ENCODE assay signal across 8 mouse cellular contexts in the genomic region with DNA sequence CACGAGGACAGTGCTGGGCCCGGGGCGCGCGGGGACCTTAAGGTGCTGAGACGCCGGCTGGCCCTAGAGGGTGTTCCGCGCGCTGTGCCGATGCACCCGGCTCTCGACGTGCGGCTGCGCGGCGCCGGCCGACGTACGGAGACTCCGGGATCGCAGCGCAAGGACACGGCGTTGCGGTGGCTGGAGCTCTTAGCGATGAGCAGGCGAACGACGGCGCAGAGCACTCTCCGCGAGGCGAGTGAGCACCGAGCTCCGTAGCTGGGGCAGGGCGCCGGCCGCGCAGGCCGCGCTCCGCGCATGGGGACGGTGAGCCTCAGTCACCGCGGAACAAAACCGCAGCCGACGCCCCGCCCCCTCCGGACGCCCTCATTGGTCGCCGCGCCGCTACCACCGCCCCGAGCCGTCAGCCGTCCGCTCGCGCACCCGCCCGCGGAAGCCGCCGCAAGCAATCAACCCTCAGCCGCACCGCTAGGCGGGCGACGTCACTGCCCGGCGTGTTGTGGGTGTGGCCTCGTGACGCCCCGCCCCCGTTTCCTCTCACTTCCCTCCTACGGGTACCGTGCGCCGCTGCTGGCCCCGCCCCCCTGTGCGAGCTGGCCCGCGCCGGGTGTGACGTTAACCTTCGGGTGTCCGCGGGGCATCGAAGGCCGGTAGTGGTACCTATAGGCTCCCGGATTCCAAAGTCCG. TPM values are rescaled to one million over a fixed set of nuclear protein-coding genes. Genes with fewer than 3 reads are reported as not detected.
A peak's percentile ranks its signal among the peaks of the same experiment; 100 is the strongest.
DNase-seq lines count a peak whose midpoint lies in the region; ATAC-seq and TF ChIP-seq lines count a peak whose summit lies in the region.

A gene (minus strand): TSS at position 335 of the 687 bp plus-strand sequence.
A gene (plus strand): TSS at position 625 of the 687 bp plus-strand sequence.

- peak within 1 kb of the TSS; percentile 66 for H3K27ac ChIP-seq in ES-Bruce4 (ENCODE audit: insufficient read depth, low read length)
- peak within 1 kb of the TSS; percentile 92 for H3K27ac ChIP-seq in forebrain, embryonic 12.5 days
- H3K27ac ChIP-seq in heart, postnatal 0 days (ENCODE audit: low read depth), result peak within 1 kb of the TSS; percentile 94
- H3K27ac ChIP-seq in liver, embryonic 16.5 days (ENCODE audit: low read length), result peak within 1 kb of the TSS; percentile 85
- H3K27ac ChIP-seq in neural tube, embryonic 12.5 days, result peak within 1 kb of the TSS; percentile 82
- peak within 1 kb of the TSS; percentile 95 for H3K27ac ChIP-seq in stomach, postnatal 0 days (replicated peaks)

- peak; percentile 96 for ATAC-seq in forebrain, embryonic 12.5 days (ENCODE audit: low FRiP score)
- ATAC-seq in heart, postnatal 0 days (ENCODE audit: insufficient read depth, low read depth), result peak; percentile 96
- peak; percentile 94 for ATAC-seq in liver, embryonic 16.5 days (ENCODE audit: low read depth)
- peak; percentile 96 for ATAC-seq in neural tube, embryonic 12.5 days (ENCODE audit: low FRiP score, low read depth)
- peak; percentile 98 for ATAC-seq in stomach, postnatal 0 days (ENCODE audit: low FRiP score, low TSS enrichment)

- no peaks in the 10 kb centered on the region for H3K9me3 ChIP-seq in ES-Bruce4 (replicated peaks; ENCODE audit: control insufficient read depth, insufficient read depth, low read length, poor library complexity, severe bottlenecking)
- H3K9me3 ChIP-seq in forebrain, embryonic 12.5 days, result no peaks in the 10 kb centered on the region
- no peaks in the 10 kb centered on the region for H3K9me3 ChIP-seq in heart, postnatal 0 days (replicated peaks; ENCODE audit: control insufficient read depth, low read length)
- H3K9me3 ChIP-seq in liver, embryonic 16.5 days (replicated peaks; ENCODE audit: control insufficient read depth, low read length), result no peaks in the 10 kb centered on the region
- H3K9me3 ChIP-seq in neural tube, embryonic 12.5 days, result no peaks in the 10 kb centered on the region
- no peaks in the 10 kb centered on the region for H3K9me3 ChIP-seq in stomach, postnatal 0 days (ENCODE audit: control insufficient read depth, low read length)

- H3K9ac ChIP-seq in ES-Bruce4 (ENCODE audit: low read depth, poor library complexity, severe bottlenecking), result peak within 1 kb of the TSS; percentile 84
- H3K9ac ChIP-seq in forebrain, embryonic 12.5 days, result peak within 1 kb of the TSS; percentile 83
- H3K9ac ChIP-seq in heart, postnatal 0 days (replicated peaks; ENCODE audit: low read depth, low read length), result peak within 1 kb of the TSS; percentile 79
- peak within 1 kb of the TSS; percentile 79 for H3K9ac ChIP-seq in liver, embryonic 16.5 days (ENCODE audit: low read depth, low read length)
- H3K9ac ChIP-seq in neural tube, embryonic 12.5 days, result peak within 1 kb of the TSS; percentile 61
- peak within 1 kb of the TSS; percentile 80 for H3K9ac ChIP-seq in stomach, postnatal 0 days (ENCODE audit: low read length)

- peak; percentile 96 for DNase-seq in c-Kit-positive CD71-positive TER-119-positive erythroid progenitor cells, embryonic 14.5 days (ENCODE audit: low spot score)
- peak; percentile 94 for DNase-seq in heart, postnatal 0 days (ENCODE audit: low spot score)
- DNase-seq in kidney, postnatal 4 days, result peak; percentile 100
- DNase-seq in stomach, postnatal 0 days (ENCODE audit: low spot score), result peak; percentile 100

- no peak for TF ChIP-seq EP300 in ES-Bruce4 (IDR thresholded peaks at IDR 0.05; ENCODE audit: insufficient read depth, low read depth, low read length)
- TF ChIP-seq EP300 in heart, postnatal 0 days (IDR thresholded peaks at IDR 0.05; ENCODE audit: low read depth), result peak; percentile 45; the same call in 1 of the 2 replicates
- no peak for TF ChIP-seq EP300 in stomach, postnatal 0 days (optimal IDR thresholded peaks at IDR 0.05)

- H3K27me3 ChIP-seq in ES-Bruce4 (ENCODE audit: control insufficient read depth, insufficient read depth, low read length, poor library complexity, severe bottlenecking), result no peaks in the 10 kb centered on the region
- H3K27me3 ChIP-seq in forebrain, embryonic 12.5 days, result 0 out of 2 replicates have a peak, but pooled peaks cover 4% of the 10 kb centered on the region
- H3K27me3 ChIP-seq in heart, postnatal 0 days (ENCODE audit: control insufficient read depth, insufficient read depth, low read length), result no peaks in the 10 kb centered on the region
- H3K27me3 ChIP-seq in liver, embryonic 16.5 days (ENCODE audit: control insufficient read depth, insufficient read depth, low read depth, low read length), result no peaks in the 10 kb centered on the region
- no peaks in the 10 kb centered on the region for H3K27me3 ChIP-seq in neural tube, embryonic 12.5 days (replicated peaks)
- H3K27me3 ChIP-seq in stomach, postnatal 0 days (ENCODE audit: control insufficient read depth, insufficient read depth, low read length), result no peaks in the 10 kb centered on the region

- no peak for TF ChIP-seq CTCF in ES-Bruce4 (IDR thresholded peaks at IDR 0.05; ENCODE audit: low read depth, low read length)
- no peak for TF ChIP-seq CTCF in heart, postnatal 0 days (IDR thresholded peaks at IDR 0.05; ENCODE audit: low read depth)
- peak; percentile 24; the same call in 1 of the 2 replicates for TF ChIP-seq CTCF in stomach, postnatal 0 days (IDR thresholded peaks at IDR 0.05; ENCODE audit: low read depth)

- H3K36me3 ChIP-seq in ES-Bruce4 (ENCODE audit: control insufficient read depth, insufficient read depth, low read length, poor library complexity, severe bottlenecking), result no peaks in the 10 kb centered on the region
- H3K36me3 ChIP-seq in forebrain, embryonic 12.5 days (replicated peaks), result no peaks in the 10 kb centered on the region
- no peaks in the 10 kb centered on the region for H3K36me3 ChIP-seq in heart, postnatal 0 days (replicated peaks; ENCODE audit: control insufficient read depth, insufficient read depth, low read length)
- H3K36me3 ChIP-seq in liver, embryonic 16.5 days (ENCODE audit: control insufficient read depth, insufficient read depth), result no peaks in the 10 kb centered on the region
- no peaks in the 10 kb centered on the region for H3K36me3 ChIP-seq in neural tube, embryonic 12.5 days
- no peaks in the 10 kb centered on the region for H3K36me3 ChIP-seq in stomach, postnatal 0 days (ENCODE audit: control insufficient read depth, insufficient read depth, low read length)

- WGBS in forebrain, embryonic 12.5 days, result under 1% methylated on average over 89 of the region's 99 CpGs
- WGBS in heart, postnatal 0 days, result under 1% methylated on average over 91 of the region's 99 CpGs
- under 1% methylated on average over 77 of the region's 99 CpGs for WGBS in liver, embryonic 16.5 days (ENCODE audit: insufficient replicate concordance)
- WGBS in neural tube, embryonic 12.5 days, result under 1% methylated on average over 99 of the region's 99 CpGs
- WGBS in stomach, postnatal 0 days, result under 1% methylated on average over 89 of the region's 99 CpGs

- TF ChIP-seq POLR2A in ES-Bruce4 (IDR thresholded peaks at IDR 0.05; ENCODE audit: insufficient read depth, low read length), result peak; percentile 93

- peak within 1 kb of the TSS; percentile 88 for H3K4me3 ChIP-seq in ES-Bruce4 (ENCODE audit: low read depth, low read length)
- H3K4me3 ChIP-seq in forebrain, embryonic 12.5 days (replicated peaks), result peak within 1 kb of the TSS; percentile 76
- peak within 1 kb of the TSS; percentile 79 for H3K4me3 ChIP-seq in heart, postnatal 0 days (ENCODE audit: low read depth, low read length)
- peak within 1 kb of the TSS; percentile 83 for H3K4me3 ChIP-seq in liver, embryonic 16.5 days (ENCODE audit: low read depth, low read length)
- peak within 1 kb of the TSS; percentile 74 for H3K4me3 ChIP-seq in neural tube, embryonic 12.5 days
- peak within 1 kb of the TSS; percentile 79 for H3K4me3 ChIP-seq in stomach, postnatal 0 days (ENCODE audit: low read depth, low read length)

- H3K4me2 ChIP-seq in forebrain, embryonic 12.5 days, result peak within 1 kb of the TSS; percentile 88
- peak within 1 kb of the TSS; percentile 90 for H3K4me2 ChIP-seq in heart, postnatal 0 days (ENCODE audit: low read depth, low read length)
- H3K4me2 ChIP-seq in liver, embryonic 16.5 days (ENCODE audit: low read depth, low read length), result peak within 1 kb of the TSS; percentile 99
- peak within 1 kb of the TSS; percentile 81 for H3K4me2 ChIP-seq in neural tube, embryonic 12.5 days (replicated peaks)
- peak within 1 kb of the TSS; percentile 86 for H3K4me2 ChIP-seq in stomach, postnatal 0 days (replicated peaks; ENCODE audit: low read depth)

- no peaks in the 10 kb centered on the region for H3K4me1 ChIP-seq in ES-Bruce4 (ENCODE audit: control insufficient read depth, insufficient read depth, low read length)
- H3K4me1 ChIP-seq in forebrain, embryonic 12.5 days, result peaks cover 25% of the 10 kb centered on the region
- peaks cover 8% of the 10 kb centered on the region for H3K4me1 ChIP-seq in heart, postnatal 0 days (ENCODE audit: control insufficient read depth, insufficient read depth)
- H3K4me1 ChIP-seq in liver, embryonic 16.5 days (ENCODE audit: control insufficient read depth, low read depth, low read length), result peaks cover 22% of the 10 kb centered on the region
- peaks cover 19% of the 10 kb centered on the region for H3K4me1 ChIP-seq in neural tube, embryonic 12.5 days
- H3K4me1 ChIP-seq in stomach, postnatal 0 days (replicated peaks; ENCODE audit: control insufficient read depth, insufficient read depth), result peaks cover 5% of the 10 kb centered on the region; the same call in 1 of the 2 replicates

RNA-seq across cellular contexts. Expression of the first gene that starts in this region (rescaled TPM):
- polyA plus RNA-seq in ES-Bruce4 (2011; ENCODE audit: insufficient read depth, insufficient read length, low read depth, missing spikeins), result 26.8 and 29.7 TPM in 2 replicates
- polyA plus RNA-seq in forebrain, embryonic 12.5 days (2016; fragmentation: Nextera tagmentation; extraction: Ambion mirVana), result 55.0 and 57.4 TPM in 2 replicates
- 42.0 and 149 TPM in 2 replicates for total RNA-seq in heart, postnatal 0 days (2014; rRNA removed; ENCODE audit: low replicate concordance)
- polyA plus RNA-seq in heart, postnatal 0 days (2015; fragmentation: Nextera tagmentation; extraction: Ambion mirVana), result 41.0 and 55.2 TPM in 2 replicates
- 17.5 and 18.4 TPM in 2 replicates for polyA plus RNA-seq in liver, embryonic 16.5 days (2015; fragmentation: Nextera tagmentation; extraction: Ambion mirVana)
- polyA plus RNA-seq in neural tube, embryonic 12.5 days (2016; fragmentation: Nextera tagmentation; extraction: Ambion mirVana), result 46.4 and 49.3 TPM in 2 replicates
- 44.9 and 45.0 TPM in 2 replicates for polyA plus RNA-seq in stomach, postnatal 0 days (2015; fragmentation: Nextera tagmentation; extraction: Ambion mirVana)

RNA-seq across cellular contexts. Expression of the second gene that starts in this region (rescaled TPM):
- polyA plus RNA-seq in ES-Bruce4 (2011; ENCODE audit: insufficient read depth, insufficient read length, low read depth, missing spikeins), result 0.38 TPM in 1 of 2 replicates, not detected in the other
- 0.46 and 0.51 TPM in 2 replicates for polyA plus RNA-seq in forebrain, embryonic 12.5 days (2016; fragmentation: Nextera tagmentation; extraction: Ambion mirVana)
- not detected in 2 replicates for total RNA-seq in heart, postnatal 0 days (2014; rRNA removed; ENCODE audit: low replicate concordance)
- 1.6 and 2.4 TPM in 2 replicates for polyA plus RNA-seq in heart, postnatal 0 days (2015; fragmentation: Nextera tagmentation; extraction: Ambion mirVana)
- polyA plus RNA-seq in liver, embryonic 16.5 days (2015; fragmentation: Nextera tagmentation; extraction: Ambion mirVana), result 0.12 TPM in 1 of 2 replicates, not detected in the other
- 0.49 and 0.61 TPM in 2 replicates for polyA plus RNA-seq in neural tube, embryonic 12.5 days (2016; fragmentation: Nextera tagmentation; extraction: Ambion mirVana)
- polyA plus RNA-seq in stomach, postnatal 0 days (2015; fragmentation: Nextera tagmentation; extraction: Ambion mirVana), result 0.25 and 0.42 TPM in 2 replicates

Comparison
In these comparisons a context has a peak if more than half of its experiments do, and no peak if none do; other contexts are left out.
1. Peak in every context shown above with its lines: DNase-seq, ATAC-seq, H3K4me3 ChIP-seq and H3K27ac ChIP-seq.